Mouse (Mus musculus) forebrain, embryonic 12.5 days (tissue): ENCODE measurements at regions not wholly inside any gene's neighbourhood (a gene's known extent, or its start where the extent isn't known, plus 50 kb on each side); places are given as distances from the start of the nearest gene placed in this dataset.

Experiments used
- ATAC-seq: fragments of 200-750 bp; cut with Nextera tagmentation; 2 replicates; pipeline ENCODE4 v1.8.0; 2017; ENCODE audit warnings: moderate TSS enrichment; ENCODE audit not compliant: low FRiP score
- H3K27ac ChIP-seq: fragments of 300-500 bp; sonication (generic); 2 replicates; pipeline ENCODE4 v1.5.1; 2016; ENCODE audit warnings: mild to moderate bottlenecking
- H3K27me3 ChIP-seq: fragments of 300-500 bp; sonication (generic); 2 replicates; pipeline ENCODE4 v1.6.1; 2016; ENCODE audit warnings: mild to moderate bottlenecking
- H3K36me3 ChIP-seq: fragments of 300-500 bp; sonication (generic); replicated peaks from 2 replicates; pipeline ENCODE4 v1.6.1; 2016; ENCODE audit warnings: mild to moderate bottlenecking
- H3K4me1 ChIP-seq: fragments of 300-500 bp; sonication (generic); 2 replicates; pipeline ENCODE4 v1.6.1; 2016
- H3K4me2 ChIP-seq: fragments of 300-500 bp; sonication (generic); 2 replicates; pipeline ENCODE4 v1.6.1; 2016; ENCODE audit warnings: mild to moderate bottlenecking, moderate library complexity
- H3K4me3 ChIP-seq: fragments of 300-500 bp; sonication (generic); replicated peaks from 2 replicates; pipeline ENCODE4 v1.5.1; 2016; ENCODE audit warnings: mild to moderate bottlenecking
- H3K9ac ChIP-seq: fragments of 300-500 bp; sonication (generic); 2 replicates; pipeline ENCODE4 v1.6.1; 2016; ENCODE audit warnings: mild to moderate bottlenecking
- H3K9me3 ChIP-seq: fragments of 300-500 bp; sonication (generic); 2 replicates; pipeline ENCODE4 v1.6.1; 2016
- WGBS: fragments of 180-500 bp; shearing (Covaris S2); methylation state at CpG from one replicate; pipeline ENCODE4 v1.1.7; 2016; 5-methylcytosine and 5-hydroxymethylcytosine counted together

DNA sequence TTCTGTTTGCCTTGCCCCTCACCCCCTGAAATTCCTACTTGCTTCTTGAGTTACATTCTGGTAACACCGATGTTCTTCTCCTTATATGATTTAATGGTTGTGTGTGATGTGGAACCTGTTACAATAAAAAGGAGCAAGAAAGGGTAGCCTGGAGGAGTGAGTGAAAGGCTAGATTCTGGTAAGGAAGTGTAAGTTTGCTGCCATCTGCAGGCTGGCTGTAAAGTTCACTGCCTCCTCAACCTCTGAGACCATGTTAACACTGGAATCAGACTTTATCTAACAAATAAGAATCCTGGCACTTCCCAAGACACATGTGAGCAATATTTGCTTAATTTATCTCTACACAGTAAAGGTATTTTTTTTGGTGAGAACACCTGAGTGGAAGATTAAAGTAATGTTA lies 980.9 kb downstream of the Galc start:
- H3K4me1 ChIP-seq, result no peaks in the 10 kb centered on the region
- 94% methylated on average over 1 of the region's 1 CpGs for WGBS
- ATAC-seq, result no peak
- H3K9me3 ChIP-seq, result no peaks in the 10 kb centered on the region
- no peaks in the 10 kb centered on the region for H3K27me3 ChIP-seq
- H3K27ac ChIP-seq, result no peak overlapping the region
- H3K4me3 ChIP-seq, result no peak overlapping the region
- H3K36me3 ChIP-seq, result no peaks in the 10 kb centered on the region
- no peak overlapping the region for H3K9ac ChIP-seq
- H3K4me2 ChIP-seq, result no peak overlapping the region
